Mouse (Mus musculus): ENCODE results near the gene Actl7a.

The Actl7a gene

GRCm38 (mm10) chr4:56743363-56744195 is at the start of gene Actl7a:
TSS of gene Actl7a (plus strand) at chr4:56743413.
- DNase-seq (ENCODE audit: low spot score) = no peak

DNA sequence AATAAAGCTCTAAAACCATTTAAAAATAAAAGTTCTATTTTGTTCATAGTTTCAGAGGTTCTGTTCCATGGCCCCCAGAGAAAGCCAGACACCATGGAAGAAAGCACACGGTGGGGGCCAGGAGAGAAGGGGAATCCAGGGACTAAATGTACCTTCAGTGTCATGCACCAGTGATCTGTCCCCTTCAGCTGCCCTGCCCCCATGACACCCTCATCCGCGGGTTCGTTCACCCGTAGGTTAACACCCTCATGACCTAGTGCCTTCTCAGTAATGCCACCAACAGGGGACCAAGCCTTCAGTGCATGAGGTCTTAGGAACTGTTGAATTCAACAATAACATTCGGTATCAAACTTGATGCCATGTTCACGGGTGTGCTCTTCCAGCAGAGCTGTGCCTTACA is 46.8 kb upstream of the Actl7a start:
- no peak for DNase-seq (ENCODE audit: low spot score)

GRCm38 (mm10) chr4:56698671-56699070 is 44.5 kb upstream of the Actl7a start:
- DNase-seq (ENCODE audit: low spot score) = no peak

- DNase-seq (ENCODE audit: low spot score) = no peak
Measured at GRCm38 (mm10) chr4:56702234-56702633, 41.0 kb upstream of the Actl7a start.

DNA sequence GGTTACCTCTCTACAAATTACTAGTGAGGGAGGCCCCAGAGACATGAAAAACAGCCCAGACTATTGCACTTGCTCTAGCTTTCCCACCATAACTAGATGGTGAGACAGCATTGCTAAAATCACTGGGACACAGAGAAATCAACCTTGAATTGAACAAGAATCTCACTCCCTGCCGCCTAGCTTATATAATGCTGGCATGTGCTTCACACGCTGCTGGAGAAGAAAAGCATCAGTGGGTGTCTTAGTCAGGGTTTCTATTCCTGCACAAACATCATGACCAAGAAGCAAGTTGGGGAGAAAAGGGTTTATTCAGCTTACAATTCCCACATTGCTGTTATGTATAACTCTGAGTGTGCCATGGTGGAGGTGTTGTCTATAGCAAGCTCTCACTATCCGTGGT is 30.1 kb upstream of the Actl7a start:
- no peak for DNase-seq (ENCODE audit: low spot score)

DNA sequence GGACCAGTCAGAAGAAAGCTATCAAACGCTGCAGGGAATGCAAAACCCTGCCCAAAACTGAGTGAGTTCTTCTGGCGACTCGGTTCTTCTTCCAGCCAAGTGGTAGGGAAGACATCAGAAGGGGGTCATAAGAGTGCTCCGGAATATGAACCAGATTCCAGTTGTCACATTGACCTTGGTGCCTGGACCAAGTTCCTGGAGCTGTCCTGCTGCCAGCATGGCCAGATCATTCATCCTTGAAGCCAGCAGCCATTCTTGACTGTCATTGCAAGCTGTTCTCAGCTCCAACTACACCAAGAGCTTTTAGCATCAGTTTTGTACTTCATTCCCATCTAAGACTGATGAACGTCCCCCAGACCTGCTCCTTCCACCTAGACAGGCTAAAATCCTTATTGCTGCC is 26.4 kb upstream of the Actl7a start:
- no peak for DNase-seq (ENCODE audit: low spot score)

DNA sequence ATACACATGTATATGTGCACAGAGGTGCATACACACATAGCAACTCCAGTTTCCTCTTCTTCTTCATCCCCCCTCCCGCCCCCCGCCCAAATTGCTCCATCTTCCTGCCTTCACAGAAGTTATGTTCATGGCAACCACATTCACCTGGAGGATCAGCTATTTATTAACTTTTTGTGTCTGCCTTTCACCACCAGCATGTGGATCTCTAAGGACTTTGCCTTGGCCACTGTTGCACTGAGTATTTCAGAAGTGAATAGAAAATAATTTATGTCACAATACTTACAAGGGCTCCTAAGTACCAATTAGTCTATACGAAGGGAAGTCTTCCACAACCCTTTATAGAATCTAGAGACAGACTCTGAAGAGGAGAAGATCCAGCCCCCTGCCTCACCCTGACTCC is 25.3 kb upstream of the Actl7a start:
- DNase-seq (ENCODE audit: low spot score) = no peak

GRCm38 (mm10) chr4:56718573-56719442 is 24.4 kb upstream of the Actl7a start:
- DNase-seq (ENCODE audit: low spot score) = no peak

GRCm38 (mm10) chr4:56719456-56719855 is 23.8 kb upstream of the Actl7a start:
- DNase-seq (ENCODE audit: low spot score) = no peak

DNA sequence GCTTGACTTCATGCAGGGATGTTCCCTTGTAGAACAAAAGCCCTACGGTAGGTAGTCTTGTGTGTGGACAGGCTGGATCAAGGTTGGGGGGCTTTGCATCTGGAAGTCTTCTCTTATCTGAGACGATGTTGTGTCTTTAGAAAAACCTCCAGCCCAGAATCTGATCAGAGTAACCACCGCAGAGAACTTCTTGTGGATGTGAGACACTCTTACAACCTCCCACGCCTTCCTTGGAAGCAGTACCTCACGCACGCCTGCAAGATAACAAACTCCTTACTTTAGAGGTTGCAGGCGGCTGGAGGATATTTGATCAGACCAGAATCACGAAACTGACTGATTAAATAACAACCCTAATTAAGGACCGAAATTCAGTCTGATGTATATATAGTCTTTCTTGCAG is 22.8 kb upstream of the Actl7a start:
- DNase-seq (ENCODE audit: low spot score) = no peak

DNA sequence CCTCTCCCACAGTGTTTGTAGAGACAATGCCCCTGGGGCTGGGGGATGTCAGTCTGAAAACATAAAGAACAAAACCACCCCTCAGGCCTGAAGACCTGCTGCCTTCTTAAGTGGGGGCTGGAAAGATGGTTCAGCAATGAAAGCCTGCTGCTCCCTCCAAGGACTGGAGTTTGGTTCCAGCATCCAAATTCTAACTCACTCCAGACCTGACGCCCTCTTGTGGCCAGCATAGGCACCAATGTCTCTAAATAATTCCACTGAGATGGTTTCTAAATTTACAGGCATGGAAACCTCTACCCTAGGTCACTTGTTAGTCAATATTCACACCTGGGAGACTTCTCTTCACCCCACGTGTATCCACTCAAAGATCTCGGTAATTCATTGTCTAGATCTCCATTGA is 21.7 kb upstream of the Actl7a start:
- no peak for DNase-seq (ENCODE audit: low spot score)

DNA sequence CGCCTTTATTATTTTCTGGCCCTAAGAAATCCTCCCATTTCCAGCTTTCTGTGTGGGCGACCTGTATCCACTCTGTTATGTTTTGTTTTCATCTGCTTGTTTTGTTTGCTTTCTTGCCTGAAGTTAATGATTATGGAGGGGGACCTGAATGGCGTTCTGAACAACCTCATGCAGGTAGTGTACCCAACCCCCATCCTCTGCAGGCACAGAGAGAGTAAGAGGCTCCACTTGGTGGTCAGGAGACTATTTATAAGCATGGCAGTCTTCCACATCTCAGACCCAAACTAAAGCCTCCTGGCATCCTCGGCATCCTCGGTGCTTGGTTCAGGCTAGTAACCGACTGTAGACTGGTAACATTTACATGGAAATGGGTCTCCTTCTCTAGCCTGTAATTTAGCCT is 20.9 kb upstream of the Actl7a start:
- DNase-seq (ENCODE audit: low spot score) = no peak

- no peak for DNase-seq (ENCODE audit: low spot score)
Measured at GRCm38 (mm10) chr4:56723237-56723636, 20.0 kb upstream of the Actl7a start.

DNA sequence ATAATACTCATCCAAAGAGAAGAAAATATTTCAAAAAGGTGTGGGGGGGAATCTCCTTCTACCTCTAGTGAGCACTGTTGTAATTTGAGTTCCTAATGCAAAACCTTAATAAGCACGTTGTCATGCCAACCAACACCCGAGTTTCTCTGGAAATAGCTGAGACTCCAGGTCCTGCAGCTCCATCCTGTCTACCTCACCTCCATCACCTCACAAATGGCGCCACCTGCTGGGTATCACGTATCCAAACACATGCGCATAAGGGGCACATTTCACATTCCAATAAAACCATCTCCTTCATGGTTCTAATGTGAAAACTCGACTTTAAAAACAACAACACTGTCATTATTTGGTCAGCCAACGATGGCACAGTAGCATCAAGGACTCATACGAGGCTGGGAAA is 17.4 kb upstream of the Actl7a start:
- DNase-seq (ENCODE audit: low spot score) = no peak

DNA sequence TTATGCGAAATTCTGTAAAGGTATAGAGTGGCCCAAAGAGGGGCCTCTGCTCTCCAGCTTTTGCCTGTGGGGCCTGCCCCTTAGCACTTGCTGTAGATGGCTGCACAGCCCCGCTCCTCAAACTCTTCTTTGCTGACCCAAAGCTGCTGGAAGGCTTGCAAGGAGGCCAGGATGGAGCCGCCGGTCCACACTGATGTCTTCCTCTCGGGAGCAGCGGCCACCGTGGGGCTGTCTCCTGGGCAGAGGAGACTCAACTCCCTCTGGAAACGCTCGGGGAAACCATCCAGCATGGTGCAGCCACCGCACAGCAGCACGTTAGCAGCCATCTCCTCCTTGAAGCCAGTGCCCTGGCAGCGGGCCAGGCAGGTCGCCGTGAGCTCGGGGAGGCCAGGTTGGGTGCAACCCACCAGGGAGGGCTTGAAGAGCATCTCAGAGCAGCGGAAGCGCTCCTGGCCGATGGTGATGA is 3.2 kb upstream of the Actl7a start, which contains the start of gene Gm26657:
Gene Gm26657, plus strand, starts transcription at position 51 of the 466 bp plus-strand sequence.
- no peak for DNase-seq (ENCODE audit: low spot score)

DNA sequence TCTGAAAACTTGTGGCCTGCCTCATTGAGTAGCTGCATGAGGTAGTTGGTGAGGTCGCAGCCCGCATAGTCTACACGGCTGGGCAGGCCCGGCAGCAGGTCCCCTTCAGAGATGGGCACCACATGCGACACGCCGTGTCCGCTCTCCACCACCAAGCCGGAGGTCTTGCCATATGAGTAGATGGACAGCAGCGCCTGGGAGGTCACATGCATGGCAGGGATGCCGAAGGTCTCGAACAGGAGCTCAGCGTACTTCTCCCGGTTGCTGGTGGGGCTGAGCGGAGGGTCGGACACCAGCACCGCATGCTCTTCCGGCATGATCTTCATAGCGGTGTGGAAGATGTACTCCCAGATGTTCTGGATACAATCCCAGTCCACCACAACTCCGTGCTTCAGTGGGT is 2.6 kb upstream of the Actl7a start:
- no peak for DNase-seq (ENCODE audit: low spot score)

GRCm38 (mm10) chr4:56741041-56741493 is 2.1 kb upstream of the Actl7a start, which contains the start of gene Actl7b:
TSS of gene Actl7b (minus strand) at chr4:56741443.
- DNase-seq (ENCODE audit: low spot score) = no peak

GRCm38 (mm10) chr4:56742698-56743097 is 515 bp upstream of the Actl7a start:
- no peak for DNase-seq (ENCODE audit: low spot score)

GRCm38 (mm10) chr4:56746345-56746744 is 3.1 kb downstream of the Actl7a start:
- no peak for DNase-seq (ENCODE audit: low spot score)

DNA sequence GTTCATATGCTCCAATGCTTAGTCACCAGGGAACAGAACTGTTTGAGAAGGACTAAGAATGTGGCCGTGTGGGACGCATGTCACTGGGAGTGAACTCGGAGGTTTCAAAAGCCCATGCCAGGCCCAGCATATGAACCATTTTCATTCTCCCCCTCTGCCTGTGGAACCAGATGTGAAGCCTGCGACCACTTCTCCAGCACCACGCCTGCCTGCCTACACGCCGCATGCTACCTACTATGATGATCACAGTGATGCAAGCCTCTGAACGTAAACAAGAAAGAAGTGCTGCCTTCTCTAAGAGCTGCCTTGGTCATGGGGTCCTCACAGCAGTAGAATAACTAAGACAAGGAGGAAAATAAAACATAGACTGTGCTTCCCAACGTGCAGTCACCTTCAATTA is 4.2 kb downstream of the Actl7a start:
- no peak for DNase-seq (ENCODE audit: low spot score)

- DNase-seq (ENCODE audit: low spot score) = no peak
Measured at GRCm38 (mm10) chr4:56756021-56756420, 12.8 kb downstream of the Actl7a start.

- peak; percentile 13 for DNase-seq (ENCODE audit: low spot score)
Measured at GRCm38 (mm10) chr4:56756966-56757600, 13.9 kb downstream of the Actl7a start.

Measured in layer of hippocampus, adult 9-10 months (tissue).